Mouse (Mus musculus) intestine, postnatal 0 days (tissue): ENCODE results near the gene Zfp113. TPM values are rescaled to one million over a fixed set of nuclear protein-coding genes. Genes with fewer than 3 reads are reported as not detected.

Experiments used
- ATAC-seq: fragments of 200-750 bp; cut with Nextera tagmentation; 2 replicates; pipeline ENCODE4 v1.8.0; 2017; ENCODE audit warnings: mild to moderate bottlenecking, moderate TSS enrichment, moderate library complexity
- H3K27ac ChIP-seq: fragments of 300-500 bp; sonication (generic); 2 replicates; pipeline ENCODE4 v1.5.1; 2014; ENCODE audit warnings: mild to moderate bottlenecking, low read depth, low read length, moderate library complexity
- H3K27me3 ChIP-seq: fragments of 300-500 bp; sonication (generic); replicated peaks from 2 replicates; pipeline ENCODE4 v1.6.1; 2014; ENCODE audit warnings: low read length, mixed read lengths; ENCODE audit not compliant: control insufficient read depth, insufficient read depth
- H3K36me3 ChIP-seq: fragments of 300-500 bp; sonication (generic); 2 replicates; pipeline ENCODE4 v1.6.1; 2014; ENCODE audit warnings: mild to moderate bottlenecking, moderate library complexity; ENCODE audit not compliant: control insufficient read depth, insufficient read depth
- H3K4me1 ChIP-seq: fragments of 300-500 bp; sonication (generic); replicated peaks from 2 replicates; pipeline ENCODE4 v1.6.1; 2014; ENCODE audit warnings: antibody characterized with exemption, low read length, mixed read lengths; ENCODE audit not compliant: control insufficient read depth, insufficient read depth
- H3K4me2 ChIP-seq: fragments of 300-500 bp; sonication (generic); replicated peaks from 2 replicates; pipeline ENCODE4 v1.6.1; 2014; ENCODE audit warnings: low read depth, mild to moderate bottlenecking, moderate library complexity
- H3K4me3 ChIP-seq: fragments of 300-500 bp; sonication (generic); 2 replicates; pipeline ENCODE4 v1.5.1; 2014; ENCODE audit warnings: low read depth, low read length
- H3K9ac ChIP-seq: fragments of 300-500 bp; sonication (generic); 2 replicates; pipeline ENCODE4 v1.6.1; 2014; ENCODE audit warnings: mild to moderate bottlenecking, low read depth, low read length
- H3K9me3 ChIP-seq: fragments of 300-500 bp; sonication (generic); 2 replicates; pipeline ENCODE4 v1.6.1; 2016; ENCODE audit warnings: mixed run types; ENCODE audit not compliant: control insufficient read depth
- CTCF ChIP-seq: sonication (generic); IDR thresholded peaks from 2 replicates; pipeline ENCODE4 v1.5.1; 2016; ENCODE audit warnings: low read depth, mild to moderate bottlenecking, control low read depth, antibody characterized with exemption, moderate library complexity
- WGBS: fragments of 180-500 bp; shearing (Covaris S2); extraction: QIAGEN DNeasy Blood & Tissue Kit; methylation state at CpG from one replicate; pipeline ENCODE4 v1.1.7; 2014; 5-methylcytosine and 5-hydroxymethylcytosine counted together
- polyA plus RNA-seq: library from polyadenylated mRNA; unstranded; fragments of >200 nt; fragmentation: Nextera tagmentation; extraction: Ambion mirVana; gene quantifications from 2 replicates; pipeline ENCODE4 v1.2.1, GENCODE M21; 2015

Gene Zfp113
- polyA plus RNA-seq, 1 experiment from 2014 or later: 6.1 TPM

GRCm38 (mm10) chr5:138187661-138188306 is 32.2 kb upstream of the Zfp113 start:
- H3K36me3 ChIP-seq: peaks cover 12% of the 10 kb centered on the region; the same call in 1 of the 2 replicates
- WGBS: under 1% methylated on average over 10 of the region's 10 CpGs
- H3K9me3 ChIP-seq: no peaks in the 10 kb centered on the region
- H3K27me3 ChIP-seq: no peaks in the 10 kb centered on the region
- ATAC-seq: peak; percentile 81
- peak overlapping the region; percentile 47; the same call in 1 of the 2 replicates for H3K27ac ChIP-seq
- H3K4me1 ChIP-seq: 0 out of 2 replicates have a peak, but pooled peaks cover 4% of the 10 kb centered on the region
- peak overlapping the region; percentile 68 for H3K4me3 ChIP-seq
- TF ChIP-seq CTCF: no peak
- peak overlapping the region; percentile 68 for H3K4me2 ChIP-seq
- peak overlapping the region; percentile 54 for H3K9ac ChIP-seq

- H3K4me2 ChIP-seq: peak within 1 kb of the TSS; percentile 68
- H3K36me3 ChIP-seq: peaks cover 16% of the 10 kb centered on the region
- no peaks in the 10 kb centered on the region for H3K27me3 ChIP-seq
- WGBS: under 1% methylated on average over 31 of the region's 31 CpGs
- H3K4me1 ChIP-seq: 0 out of 2 replicates have a peak, but pooled peaks cover 4% of the 10 kb centered on the region
- no peak for TF ChIP-seq CTCF
- H3K9me3 ChIP-seq: no peaks in the 10 kb centered on the region
- ATAC-seq: peak; percentile 82
- H3K9ac ChIP-seq: peak within 1 kb of the TSS; percentile 72
- peak within 1 kb of the TSS; percentile 68 for H3K4me3 ChIP-seq
- H3K27ac ChIP-seq: peak within 1 kb of the TSS; percentile 47; the same call in 1 of the 2 replicates
Measured at GRCm38 (mm10) chr5:138186950-138187638, 31.6 kb upstream of the Zfp113 start, which contains the start of the genes Taf6 and Cnpy4. Taf6 (minus strand) TSS chr5:138187451. Cnpy4 (plus strand) TSS chr5:138187485.

GRCm38 (mm10) chr5:138173217-138173616 is 17.7 kb upstream of the Zfp113 start:
- H3K27me3 ChIP-seq: no peaks in the 10 kb centered on the region
- H3K9ac ChIP-seq: no peak overlapping the region
- no peak overlapping the region for H3K27ac ChIP-seq
- H3K4me1 ChIP-seq: 0 out of 2 replicates have a peak, but pooled peaks cover 10% of the 10 kb centered on the region
- H3K36me3 ChIP-seq: peaks cover 46% of the 10 kb centered on the region
- no peak overlapping the region for H3K4me3 ChIP-seq
- no peak for TF ChIP-seq CTCF
- no peak overlapping the region for H3K4me2 ChIP-seq
- no peak for ATAC-seq
- H3K9me3 ChIP-seq: no peaks in the 10 kb centered on the region
- 63% methylated on average over 3 of the region's 3 CpGs for WGBS

GRCm38 (mm10) chr5:138171695-138172491 is 16.3 kb upstream of the Zfp113 start, which contains the start of the genes Ap4m1 and Mcm7:
Ap4m1 (plus strand) TSS chr5:138172002.
Mcm7 (minus strand) TSS chr5:138172422.
- Histone ChIP-seq H3K9ac (peak within 1 kb of the TSS; percentile 71), H3K9me3 (no peaks in the 10 kb centered on the region), H3K27ac (peak within 1 kb of the TSS; percentile 84), H3K4me1 (0 out of 2 replicates have a peak, but pooled peaks cover 10% of the 10 kb centered on the region), H3K4me2 (peak within 1 kb of the TSS; percentile 99), H3K27me3 (no peaks in the 10 kb centered on the region), H3K4me3 (peak within 1 kb of the TSS; percentile 67), H3K36me3 (peaks cover 46% of the 10 kb centered on the region)
- WGBS: under 1% methylated on average over 54 of the region's 54 CpGs
- peak; percentile 53 for TF ChIP-seq CTCF
- ATAC-seq: peak; percentile 86

- peak; percentile 47 for TF ChIP-seq CTCF
- Histone ChIP-seq H3K4me3 (peak overlapping the region; percentile 67), H3K27me3 (no peaks in the 10 kb centered on the region), H3K27ac (peak overlapping the region; percentile 84), H3K4me2 (peak overlapping the region; percentile 99), H3K36me3 (peaks cover 47% of the 10 kb centered on the region), H3K9ac (peak overlapping the region; percentile 58), H3K4me1 (0 out of 2 replicates have a peak, but pooled peaks cover 10% of the 10 kb centered on the region), H3K9me3 (no peaks in the 10 kb centered on the region)
- peak; percentile 88 for ATAC-seq
- under 1% methylated on average over 47 of the region's 47 CpGs for WGBS
Measured at GRCm38 (mm10) chr5:138170936-138171561, 15.5 kb upstream of the Zfp113 start.
